Mouse (Mus musculus): ENCODE data around the gene Ttc28. TPM values are rescaled to one million over a fixed set of nuclear protein-coding genes. Genes with fewer than 3 reads are reported as not detected.

Gene Ttc28
- total RNA-seq, 2 experiments from 2014 or later: 0.50 to 2.0 TPM

DNA sequence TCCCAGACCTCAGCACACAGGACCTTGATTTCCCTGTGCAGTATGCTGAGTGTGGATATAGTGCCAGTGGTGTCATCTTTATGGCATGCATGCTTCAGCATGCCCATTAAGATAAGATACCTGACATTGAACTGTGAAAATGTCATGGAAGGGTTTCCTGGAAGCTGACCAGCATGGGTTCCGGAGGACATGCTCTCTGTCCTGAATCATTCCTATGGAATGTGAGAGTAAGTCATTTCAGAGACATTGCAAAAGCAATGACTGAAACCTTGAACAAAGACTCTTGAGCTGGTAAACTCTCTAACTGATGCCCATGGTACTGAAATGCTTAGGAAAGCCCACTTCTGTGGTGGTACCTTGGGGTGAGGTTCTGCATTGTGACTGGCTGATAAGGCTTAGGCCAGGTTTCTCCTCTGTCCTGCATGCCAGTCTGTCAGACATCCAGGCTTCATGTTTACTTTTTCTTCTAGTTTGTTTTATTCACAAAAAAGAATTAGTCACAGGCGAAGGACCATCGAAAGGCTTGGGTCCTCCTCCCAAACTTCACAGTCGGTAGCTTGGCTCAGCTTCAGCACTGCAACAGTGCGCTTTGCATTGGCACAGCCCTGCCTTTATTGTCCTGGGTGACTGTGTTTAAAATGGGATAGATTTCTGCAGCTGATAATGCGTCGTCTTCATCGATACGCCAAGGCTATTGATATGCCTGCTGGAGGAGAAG is 242.9 kb downstream of the Ttc28 start:
- ATAC-seq (replicated peaks; ENCODE audit: poor library complexity): no peak

DNA sequence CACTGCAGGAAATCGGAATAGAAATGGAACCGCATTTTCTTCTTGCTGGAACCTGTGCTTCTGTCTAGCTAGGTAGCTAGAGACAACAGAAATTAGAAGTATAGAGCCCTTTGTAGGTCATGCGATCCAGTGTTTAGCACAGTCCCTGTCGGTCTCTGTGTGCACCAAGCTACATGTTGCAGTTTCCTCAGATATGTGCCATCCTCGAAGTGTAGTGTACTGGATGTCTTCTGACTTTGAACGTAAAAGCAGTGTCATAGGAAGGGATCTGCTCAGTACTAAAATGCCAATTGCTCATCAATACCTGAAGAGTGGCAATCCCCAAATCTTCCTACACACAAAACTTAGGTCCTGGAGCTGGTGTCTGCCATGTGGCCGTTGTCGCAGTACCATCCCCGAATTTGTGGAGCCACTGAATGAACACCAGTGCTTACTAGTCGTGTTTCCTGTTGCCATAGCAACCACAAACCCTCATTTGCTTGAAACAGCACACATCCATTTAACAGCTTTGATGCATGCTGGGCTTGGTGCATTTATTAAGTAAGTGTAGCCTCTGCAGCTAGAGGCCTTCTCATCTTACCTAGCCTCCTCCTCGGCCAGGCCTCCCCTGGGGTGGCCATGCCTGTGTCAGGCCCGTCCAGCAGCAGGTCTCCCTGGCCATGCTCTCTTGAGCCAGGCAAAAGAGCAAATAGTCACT is 243.6 kb downstream of the Ttc28 start:
- no peak for ATAC-seq (replicated peaks; ENCODE audit: poor library complexity)

DNA sequence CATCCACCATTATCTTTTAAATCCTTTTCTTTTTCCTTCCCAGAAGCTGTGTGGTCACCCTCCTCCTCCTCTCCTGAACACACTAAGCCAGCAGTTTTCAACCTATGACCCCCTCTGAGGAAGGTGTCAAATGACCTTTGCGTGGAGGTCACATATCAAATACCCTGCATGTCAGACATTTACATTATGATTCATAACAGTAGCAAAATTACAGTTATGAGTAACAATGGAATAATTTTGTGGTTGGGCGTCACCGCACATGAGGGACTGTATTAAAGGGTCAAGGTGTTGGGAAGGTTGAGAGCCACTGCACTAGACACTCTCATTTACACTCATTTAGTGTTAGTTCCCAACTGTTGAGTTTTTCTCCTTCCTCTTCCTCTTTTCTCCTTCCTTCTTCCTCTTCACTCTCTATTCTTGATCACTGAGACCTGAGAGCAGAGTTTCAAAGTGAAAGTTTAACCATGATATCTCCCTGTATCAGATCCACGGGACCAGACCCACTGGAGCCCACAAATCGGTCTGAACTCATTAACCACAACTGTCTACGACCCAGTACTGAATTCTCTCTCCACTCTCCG is 245.1 kb downstream of the Ttc28 start:
- peak; percentile 29; the same call in 1 of the 2 replicates for ATAC-seq (replicated peaks; ENCODE audit: poor library complexity)

DNA sequence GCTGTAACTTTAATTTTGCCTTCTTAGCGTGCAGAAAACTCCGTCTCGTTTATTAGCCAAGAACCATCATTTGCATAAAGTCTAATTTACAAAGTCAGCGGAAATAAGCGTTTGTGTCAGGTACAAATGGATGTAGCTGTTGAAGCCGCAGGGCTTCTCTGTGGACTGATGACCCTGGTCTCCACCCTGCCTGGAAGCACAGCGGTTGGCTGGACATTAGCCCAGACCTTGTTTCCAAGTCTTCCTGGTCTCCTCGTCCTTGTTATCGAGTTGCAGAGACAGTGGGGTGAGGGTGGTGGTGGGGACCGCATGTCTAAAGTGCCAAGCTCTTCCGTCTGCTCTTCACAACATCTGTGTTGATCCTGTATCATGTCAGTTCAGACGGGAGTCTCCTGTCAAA is 246.1 kb downstream of the Ttc28 start:
- ATAC-seq (replicated peaks; ENCODE audit: poor library complexity): no peak

DNA sequence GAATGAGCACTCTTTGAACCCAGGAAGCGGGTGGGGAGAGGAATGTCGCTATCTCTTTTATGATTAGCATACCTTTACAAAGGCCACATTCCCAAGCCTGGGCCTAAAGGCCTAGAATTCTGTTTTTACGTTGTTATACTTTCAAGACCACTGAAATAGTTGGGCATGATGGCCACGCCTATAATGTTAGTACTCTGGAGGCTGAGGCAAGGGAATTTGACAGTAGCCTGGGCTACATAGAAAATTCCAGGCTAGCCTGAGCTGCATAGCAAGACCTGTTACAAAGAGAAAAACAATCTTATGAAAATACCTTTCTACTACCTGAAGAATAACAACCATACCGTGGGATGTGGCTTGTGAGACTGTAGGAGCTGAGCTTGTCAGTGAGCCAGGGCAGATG is 248.2 kb downstream of the Ttc28 start:
- ATAC-seq (replicated peaks; ENCODE audit: poor library complexity): no peak

DNA sequence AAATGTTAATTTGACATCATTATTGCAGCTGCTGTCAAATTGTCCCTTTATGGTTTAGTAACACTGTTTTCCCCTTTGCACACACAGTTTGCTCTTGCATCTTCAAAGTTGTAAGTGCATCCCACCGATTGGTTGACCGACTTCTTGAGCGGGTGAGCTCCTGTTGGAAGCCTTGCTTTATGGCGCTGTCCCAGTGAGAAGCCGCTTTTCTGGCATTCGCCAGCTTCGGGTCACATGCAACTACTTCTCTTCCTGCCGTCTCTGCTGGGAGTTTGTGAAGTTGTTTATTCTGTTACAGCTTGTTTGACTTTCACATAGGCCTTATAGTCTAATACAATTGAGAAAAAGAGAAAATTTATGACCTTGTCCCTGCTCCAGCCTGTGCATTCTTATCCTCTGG is 250.5 kb downstream of the Ttc28 start:
- ATAC-seq (replicated peaks; ENCODE audit: poor library complexity): no peak

DNA sequence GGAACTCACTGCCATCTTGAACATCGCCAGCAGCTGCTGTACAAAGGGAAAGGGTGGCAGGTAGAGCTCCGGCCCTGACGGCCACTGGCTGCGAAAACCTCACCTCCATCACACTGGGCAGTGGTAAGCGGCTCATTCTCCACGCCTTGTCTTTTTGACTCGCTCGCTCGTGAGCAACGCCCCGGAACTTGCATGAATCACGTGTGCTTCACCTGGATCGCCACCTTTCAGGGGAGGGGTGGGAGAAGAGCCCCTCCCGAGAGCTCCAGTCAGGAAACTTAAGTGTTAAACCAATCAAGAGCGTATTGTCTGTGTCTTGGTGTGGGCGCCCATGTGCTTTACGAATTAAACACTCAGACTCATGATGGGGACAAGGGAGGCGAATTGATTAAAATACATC is 252.0 kb downstream of the Ttc28 start:
- ATAC-seq (replicated peaks; ENCODE audit: poor library complexity): no peak

DNA sequence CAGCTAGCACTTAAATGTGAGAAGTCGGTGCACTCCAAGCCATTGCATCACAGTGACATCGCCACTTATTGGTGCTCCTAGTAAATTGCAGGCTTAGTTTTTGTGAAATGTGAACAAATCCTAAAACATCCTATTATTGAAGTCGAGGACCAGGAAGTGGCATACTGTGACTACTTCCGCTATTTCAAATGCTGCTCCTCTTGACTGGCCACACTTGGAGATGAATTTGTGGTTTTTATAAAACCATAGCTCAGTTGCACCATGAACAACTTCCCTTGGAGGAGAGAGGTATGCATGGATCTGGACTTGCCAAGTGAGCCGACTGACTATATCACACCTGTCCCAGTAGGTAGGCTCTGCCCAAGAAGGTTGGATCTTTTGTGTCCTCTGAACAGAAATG is 253.5 kb downstream of the Ttc28 start:
- ATAC-seq (replicated peaks; ENCODE audit: poor library complexity): peak; percentile 80

DNA sequence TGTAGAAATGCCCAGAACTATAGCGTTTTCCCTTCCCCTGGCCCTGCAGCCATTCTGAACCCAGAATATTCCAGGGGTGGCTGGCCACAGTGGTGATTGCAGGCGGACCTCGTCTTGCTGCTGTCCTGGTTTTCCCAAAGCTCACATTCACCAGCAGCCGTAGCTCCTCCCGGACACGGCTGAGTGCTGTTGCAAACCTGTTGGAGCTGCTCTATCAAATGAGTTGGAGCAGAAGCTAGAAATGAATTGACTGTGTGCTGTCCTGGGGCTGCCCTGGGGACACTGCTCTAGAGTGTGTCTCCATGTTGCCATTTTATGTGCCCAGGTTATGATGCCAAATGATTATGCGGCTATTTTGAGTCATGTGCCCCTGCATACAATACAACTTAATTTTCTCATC is 254.2 kb downstream of the Ttc28 start:
- ATAC-seq (replicated peaks; ENCODE audit: poor library complexity): no peak

DNA sequence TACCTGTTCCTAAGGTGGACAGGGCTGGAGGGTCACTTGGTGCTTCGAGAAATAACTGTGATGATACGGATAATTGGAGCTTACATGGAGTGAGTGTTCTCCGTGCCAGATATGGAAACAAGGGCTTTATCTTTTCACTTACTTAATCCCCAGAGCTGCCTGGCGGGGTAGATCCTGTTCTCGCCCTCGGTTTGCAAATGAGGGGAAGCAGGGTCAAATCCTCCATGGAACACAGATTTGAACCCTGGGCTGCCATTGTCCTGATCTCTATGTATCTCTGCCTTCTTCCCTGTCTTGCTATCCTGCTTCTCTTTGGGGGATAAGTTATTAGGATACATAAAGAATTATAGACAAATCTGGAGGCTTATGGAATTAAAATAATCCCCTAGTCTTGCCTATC is 257.7 kb downstream of the Ttc28 start:
- no peak for ATAC-seq (replicated peaks; ENCODE audit: poor library complexity)

DNA sequence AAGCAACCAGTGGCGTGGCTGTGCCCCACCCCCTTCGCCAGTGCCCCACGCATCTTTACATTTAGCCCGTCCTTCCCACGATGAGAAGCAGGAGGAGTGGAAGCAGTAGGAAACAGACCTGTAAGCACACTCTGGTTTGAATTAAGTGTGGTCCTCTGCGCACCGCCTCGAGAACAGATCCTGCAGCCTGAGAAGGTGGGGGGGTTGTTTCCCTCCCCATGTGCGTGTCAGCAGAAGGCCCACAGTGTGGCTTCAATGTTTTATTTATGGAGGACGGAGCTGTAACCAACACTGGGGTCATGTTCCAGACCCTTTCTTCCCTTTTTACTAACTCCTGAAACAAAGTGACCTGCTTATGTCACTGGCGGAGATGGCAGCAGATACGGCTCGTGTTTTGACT is 258.1 kb downstream of the Ttc28 start:
- ATAC-seq (replicated peaks; ENCODE audit: poor library complexity): no peak

DNA sequence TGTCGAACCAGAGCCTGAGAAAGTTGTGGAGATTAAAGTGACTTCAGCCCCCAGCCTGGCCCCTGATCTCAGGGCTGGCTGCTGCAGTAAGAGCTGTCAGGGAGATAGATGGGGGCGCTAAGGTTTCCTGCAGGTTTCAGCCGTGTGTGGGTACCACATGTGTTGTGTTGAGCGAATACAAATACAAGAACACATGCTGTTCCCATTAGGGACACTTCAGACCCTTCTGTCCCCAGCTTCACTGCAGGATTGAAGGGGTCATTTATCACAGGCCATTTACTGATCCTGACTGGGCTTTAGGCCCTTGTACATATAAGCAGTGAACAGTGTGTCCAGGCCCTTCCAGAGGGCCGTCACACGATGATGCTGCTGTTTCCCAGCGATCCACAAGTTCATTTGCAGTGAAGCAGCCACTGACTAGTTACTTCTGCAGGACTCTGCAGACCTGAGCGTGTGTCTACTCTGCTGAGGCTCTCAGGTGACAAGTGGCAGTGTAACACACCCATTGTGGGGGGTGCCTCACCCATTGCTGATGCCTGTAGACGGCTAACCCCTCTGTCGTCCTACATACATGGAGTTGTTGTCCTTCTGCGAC is 258.7 kb downstream of the Ttc28 start:
- no peak for ATAC-seq (replicated peaks; ENCODE audit: poor library complexity)

DNA sequence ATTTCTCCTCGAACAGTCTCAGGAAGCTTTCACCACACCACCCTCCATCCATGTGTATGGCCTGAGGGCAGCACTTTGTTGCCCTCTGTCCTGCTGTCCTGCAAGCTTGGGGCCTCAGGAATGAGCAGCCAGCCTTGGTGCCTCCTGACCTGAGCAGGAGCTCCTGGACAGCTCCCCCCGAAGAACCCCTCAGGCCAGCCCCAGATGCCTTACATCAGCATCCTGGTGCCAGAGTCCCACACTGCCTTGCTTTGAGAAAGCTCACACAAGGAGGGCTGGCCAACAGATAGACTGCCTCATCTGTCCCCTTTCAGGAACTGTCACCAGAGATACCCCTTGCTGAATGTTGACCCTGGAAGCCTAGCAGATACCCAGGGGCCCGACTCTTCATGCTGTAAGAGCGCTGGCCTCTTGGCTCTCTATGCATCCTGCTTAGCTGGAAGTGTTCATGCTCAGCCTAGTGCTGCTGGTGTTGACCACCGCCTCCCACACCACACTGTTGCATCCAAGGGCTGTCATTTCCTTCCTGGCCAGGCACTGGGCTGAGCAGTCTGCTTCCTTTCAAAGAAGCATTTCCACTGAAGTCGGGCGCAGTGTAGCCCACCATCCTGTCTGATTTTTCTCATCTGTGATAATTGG is 259.4 kb downstream of the Ttc28 start:
- ATAC-seq (replicated peaks; ENCODE audit: poor library complexity): peak; percentile 59

DNA sequence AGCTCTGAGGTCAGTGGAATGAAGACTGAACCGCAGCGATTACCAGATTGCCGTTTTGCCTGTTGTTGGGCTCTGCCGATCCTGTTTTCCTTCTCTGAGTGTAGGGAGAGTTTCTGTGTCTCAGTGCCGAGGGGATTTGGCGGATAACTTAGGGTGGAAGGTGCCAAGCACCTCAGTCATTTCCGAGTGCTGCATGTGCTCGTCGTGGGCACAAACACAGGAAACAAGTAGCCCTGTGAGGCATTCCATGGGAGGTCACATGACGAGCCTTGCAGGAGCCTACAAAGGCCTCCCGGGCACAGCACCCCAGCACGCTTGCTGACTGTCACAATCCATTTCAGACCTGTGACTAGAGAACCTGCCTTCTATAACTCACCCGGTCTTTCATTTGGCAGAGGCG is 260.0 kb downstream of the Ttc28 start:
- peak; percentile 30; the same call in 1 of the 2 replicates for ATAC-seq (replicated peaks; ENCODE audit: poor library complexity)

DNA sequence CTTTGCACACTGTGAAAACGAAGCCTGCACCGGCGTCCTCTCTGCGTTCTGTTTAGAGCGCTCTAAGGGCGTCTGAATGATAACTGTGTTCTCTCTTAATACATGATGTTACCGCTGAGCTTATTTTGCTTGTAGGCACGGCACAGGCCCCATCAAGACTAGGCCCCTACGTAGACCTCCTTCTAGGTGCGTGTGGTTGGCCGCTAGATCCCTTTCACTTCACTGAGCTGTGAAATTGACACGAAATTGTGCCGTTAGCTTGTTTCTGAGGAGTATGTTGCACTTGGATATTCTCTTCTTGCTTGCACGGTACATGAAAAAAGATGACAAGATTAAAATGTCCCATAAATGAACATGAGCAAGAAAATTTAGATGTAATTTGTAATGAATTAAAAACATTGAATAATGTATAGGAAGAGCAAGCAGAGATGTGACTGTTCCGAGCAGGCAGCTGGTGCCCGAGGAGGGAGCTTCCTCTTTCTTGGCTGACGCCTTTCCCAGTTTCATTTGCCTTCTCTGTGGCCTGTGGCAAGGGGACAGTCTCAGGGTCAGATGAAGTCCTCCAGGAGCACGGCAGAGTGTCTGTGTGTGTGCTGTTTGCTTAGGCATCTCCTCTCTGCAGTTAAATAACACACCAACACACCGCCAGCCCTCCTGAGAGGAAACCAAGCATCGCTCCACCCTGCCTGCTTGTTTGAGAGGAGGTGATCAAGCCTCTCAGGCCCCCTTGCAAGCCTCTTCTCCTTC is 261.7 kb downstream of the Ttc28 start:
- peak; percentile 74 for ATAC-seq (replicated peaks; ENCODE audit: poor library complexity)

DNA sequence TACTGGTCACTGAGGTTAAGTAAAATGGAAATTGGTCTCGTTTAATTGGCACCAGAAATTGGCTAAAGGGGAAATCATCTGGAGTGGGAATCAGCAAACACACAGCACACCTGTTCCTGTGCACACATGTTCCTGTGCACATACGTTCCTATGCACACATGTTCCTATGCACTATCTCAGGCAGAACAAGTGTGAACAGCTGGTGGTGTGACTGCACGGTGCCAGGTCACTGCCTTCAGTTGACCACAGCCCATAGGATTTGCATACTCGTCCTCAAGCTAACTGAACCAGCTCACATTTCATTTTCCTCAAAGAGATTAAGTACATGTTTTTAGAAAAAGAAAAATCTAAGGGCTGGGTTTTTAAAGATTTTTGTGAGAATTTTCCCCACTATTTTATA is 263.2 kb downstream of the Ttc28 start:
- no peak for ATAC-seq (replicated peaks; ENCODE audit: poor library complexity)

DNA sequence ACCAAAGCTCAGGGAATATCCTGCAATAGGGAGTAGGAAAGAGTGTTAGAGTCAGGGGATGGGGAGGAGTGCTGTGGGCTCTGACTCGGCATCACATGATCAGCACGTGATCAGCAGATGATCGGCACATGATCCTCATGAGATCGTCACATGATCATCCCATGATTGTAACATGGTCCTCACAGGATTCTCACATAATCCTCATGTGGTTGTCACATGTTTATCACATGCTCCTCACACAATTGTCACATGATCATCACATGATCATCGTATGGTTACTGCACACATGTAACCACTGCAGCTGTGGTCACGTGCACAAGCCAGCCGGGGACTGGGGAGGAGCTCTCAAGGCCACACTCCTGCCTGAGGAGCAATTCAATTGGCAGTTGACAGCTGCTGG is 264.8 kb downstream of the Ttc28 start:
- no peak for ATAC-seq (replicated peaks; ENCODE audit: poor library complexity)

DNA sequence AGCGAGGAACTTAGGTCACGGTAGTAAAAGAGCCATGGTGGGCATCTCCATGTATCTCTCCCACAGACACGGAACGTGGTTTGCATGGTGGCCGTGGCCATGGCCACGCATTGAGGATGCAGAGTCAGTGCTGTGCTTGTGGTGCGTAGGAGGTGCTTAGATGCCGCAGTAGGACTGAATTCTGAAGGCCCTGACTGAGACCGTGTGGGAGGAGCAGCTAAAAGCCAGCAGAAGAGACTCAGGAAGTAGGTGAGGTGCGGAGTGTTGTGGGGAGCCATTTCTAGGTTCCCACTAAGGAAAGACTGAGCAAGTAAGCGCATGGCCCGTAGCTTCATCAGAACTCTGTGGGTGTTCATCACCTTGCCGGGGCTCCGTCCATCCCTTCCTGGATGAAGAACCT is 271.0 kb downstream of the Ttc28 start:
- ATAC-seq (replicated peaks; ENCODE audit: poor library complexity): no peak

DNA sequence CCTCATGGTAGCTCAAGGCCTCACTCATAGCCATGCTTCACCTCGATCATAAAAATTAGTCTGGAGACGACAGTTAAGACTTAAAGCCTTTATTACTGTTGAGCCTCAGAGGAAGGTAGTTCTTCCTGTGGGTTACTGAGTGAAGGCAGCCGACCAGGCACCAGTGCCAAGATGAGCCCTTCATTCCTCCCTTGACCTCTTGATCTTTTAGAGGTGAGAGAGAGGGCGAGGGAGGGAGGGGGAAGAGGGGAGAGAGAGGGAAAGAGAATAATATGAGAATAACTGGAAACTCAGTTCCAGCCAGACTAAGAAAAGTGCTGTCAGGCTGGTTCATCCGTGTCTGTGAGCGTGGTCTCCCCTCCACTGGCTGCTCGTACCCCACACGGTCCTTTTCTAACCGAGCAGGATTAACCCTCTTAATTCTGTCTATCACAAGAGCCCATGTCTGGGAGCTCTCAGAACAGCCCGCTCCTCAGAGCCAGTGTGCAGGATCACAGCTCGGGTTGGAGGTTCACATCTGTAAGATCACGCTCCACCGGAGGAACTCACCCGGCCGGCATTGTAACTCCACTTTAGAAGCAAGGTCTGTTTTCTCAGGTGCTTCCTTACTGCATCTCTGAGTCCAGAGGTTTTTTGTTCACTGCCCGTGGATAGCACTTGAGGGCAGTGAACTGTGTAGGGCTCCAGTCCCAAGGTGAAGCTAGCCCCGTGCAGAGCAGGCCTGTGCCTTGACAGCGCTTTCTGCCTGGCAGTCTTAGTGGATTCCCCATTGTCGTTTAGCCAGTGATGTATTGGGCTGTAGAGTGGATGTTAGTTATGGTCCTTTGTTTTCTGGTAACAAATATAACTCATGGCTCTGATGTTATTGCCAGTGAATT is 272.5 kb downstream of the Ttc28 start:
- ATAC-seq (replicated peaks; ENCODE audit: poor library complexity): no peak

DNA sequence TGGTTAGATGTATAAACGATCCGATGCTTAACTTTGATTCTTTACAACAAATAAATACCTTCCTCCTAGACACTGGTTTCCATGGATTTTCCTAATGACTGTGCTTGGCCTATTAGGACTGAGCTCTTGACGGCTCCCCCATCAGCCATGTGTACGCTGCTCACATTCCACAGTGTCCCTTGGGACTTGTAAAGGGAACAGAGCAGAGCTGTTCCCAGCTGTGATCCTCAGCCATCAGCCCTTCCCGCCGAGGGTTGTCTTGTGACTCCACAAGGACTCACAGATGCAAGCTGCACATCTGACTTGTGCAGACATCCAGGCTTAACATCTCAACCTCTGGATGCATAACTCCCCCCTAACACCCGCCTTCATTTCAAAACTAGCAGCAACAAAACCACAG is 275.0 kb downstream of the Ttc28 start:
- ATAC-seq (replicated peaks; ENCODE audit: poor library complexity): no peak
